Mouse (Mus musculus) limb, embryonic 12.5 days (tissue): ENCODE measurements at regions not wholly inside any gene's neighbourhood (a gene's known extent, or its start where the extent isn't known, plus 50 kb on each side); places are given as distances from the start of the nearest gene placed in this dataset.

Source experiments
- ATAC-seq: fragments of 200-750 bp; cut with Nextera tagmentation; 2 replicates; pipeline ENCODE4 v1.8.0; 2017; ENCODE audit warnings: low read depth, moderate TSS enrichment; ENCODE audit not compliant: insufficient number of reproducible peaks, insufficient read depth, low FRiP score, low TSS enrichment
- H3K27ac ChIP-seq: fragments of 300-500 bp; sonication (generic); 2 replicates; pipeline ENCODE4 v1.5.1; 2016; ENCODE audit warnings: mild to moderate bottlenecking, moderate library complexity
- H3K27me3 ChIP-seq: fragments of 300-500 bp; sonication (generic); 2 replicates; pipeline ENCODE4 v1.6.1; 2016; ENCODE audit warnings: mild to moderate bottlenecking, moderate library complexity
- H3K36me3 ChIP-seq: fragments of 300-500 bp; sonication (generic); 2 replicates; pipeline ENCODE4 v1.6.1; 2016; ENCODE audit warnings: mild to moderate bottlenecking, moderate library complexity
- H3K4me1 ChIP-seq: fragments of 300-500 bp; sonication (generic); replicated peaks from 2 replicates; pipeline ENCODE4 v1.6.1; 2016
- H3K4me2 ChIP-seq: fragments of 300-500 bp; sonication (generic); 2 replicates; pipeline ENCODE4 v1.6.1; 2016; ENCODE audit warnings: mild to moderate bottlenecking, moderate library complexity
- H3K4me3 ChIP-seq: fragments of 300-500 bp; sonication (generic); replicated peaks from 2 replicates; pipeline ENCODE4 v1.5.1; 2016; ENCODE audit warnings: mild to moderate bottlenecking
- H3K9ac ChIP-seq: fragments of 300-500 bp; sonication (generic); replicated peaks from 2 replicates; pipeline ENCODE4 v1.6.1; 2016; ENCODE audit warnings: mild to moderate bottlenecking, moderate library complexity
- H3K9me3 ChIP-seq: fragments of 300-500 bp; sonication (generic); 2 replicates; pipeline ENCODE4 v1.6.1; 2016; ENCODE audit warnings: mild to moderate bottlenecking, moderate library complexity
- whole genome bisulfite sequencing: fragments of 180-500 bp; shearing (Covaris S2); methylation state at CpG from one replicate; pipeline ENCODE4 v1.1.7; 2016; 5-methylcytosine and 5-hydroxymethylcytosine counted together

GRCm38 (mm10) chr12:109718036-109718435, 117.9 kb upstream of the Rtl1 start:
- no peak overlapping the region for H3K4me2 ChIP-seq
- no peaks in the 10 kb centered on the region for H3K27me3 ChIP-seq
- no peaks in the 10 kb centered on the region for H3K4me1 ChIP-seq
- H3K27ac ChIP-seq: no peak overlapping the region
- H3K9me3 ChIP-seq: no peaks in the 10 kb centered on the region
- no peak overlapping the region for H3K9ac ChIP-seq
- no peak overlapping the region for H3K4me3 ChIP-seq
- 92% methylated on average over 9 of the region's 9 CpGs for WGBS
- peaks cover 87% of the 10 kb centered on the region for H3K36me3 ChIP-seq
- ATAC-seq: no peak

GRCm38 (mm10) chr12:109738201-109738600, 138.1 kb upstream of the Rtl1 start:
- Histone ChIP-seq H3K4me2 (no peak overlapping the region), H3K9ac (no peak overlapping the region), H3K4me1 (no peaks in the 10 kb centered on the region), H3K4me3 (no peak overlapping the region), H3K27me3 (no peaks in the 10 kb centered on the region), H3K36me3 (peaks cover 76% of the 10 kb centered on the region), H3K9me3 (no peaks in the 10 kb centered on the region), H3K27ac (no peak overlapping the region)
- no peak for ATAC-seq
- 90% methylated on average over 10 of the region's 10 CpGs for WGBS

GRCm38 (mm10) chr12:109738911-109739310, 138.8 kb upstream of the Rtl1 start:
- 90% methylated on average over 6 of the region's 6 CpGs for WGBS
- Histone ChIP-seq H3K27ac (no peak overlapping the region), H3K9ac (no peak overlapping the region), H3K36me3 (peaks cover 76% of the 10 kb centered on the region), H3K4me3 (no peak overlapping the region), H3K9me3 (no peaks in the 10 kb centered on the region), H3K4me2 (no peak overlapping the region), H3K27me3 (no peaks in the 10 kb centered on the region), H3K4me1 (no peaks in the 10 kb centered on the region)
- ATAC-seq: no peak

GRCm38 (mm10) chr12:109742486-109742885, 142.4 kb upstream of the Rtl1 start:
- no peaks in the 10 kb centered on the region for H3K27me3 ChIP-seq
- H3K4me3 ChIP-seq: no peak overlapping the region
- H3K9ac ChIP-seq: no peak overlapping the region
- H3K27ac ChIP-seq: no peak overlapping the region
- H3K9me3 ChIP-seq: no peaks in the 10 kb centered on the region
- H3K4me1 ChIP-seq: peaks cover 12% of the 10 kb centered on the region
- 92% methylated on average over 11 of the region's 11 CpGs for WGBS
- H3K4me2 ChIP-seq: no peak overlapping the region
- no peak for ATAC-seq
- H3K36me3 ChIP-seq: peaks cover 65% of the 10 kb centered on the region

GRCm38 (mm10) chr12:109743036-109743650, 143.0 kb upstream of the Rtl1 start:
- Histone ChIP-seq H3K27me3 (no peaks in the 10 kb centered on the region), H3K9me3 (no peaks in the 10 kb centered on the region), H3K4me1 (peaks cover 19% of the 10 kb centered on the region), H3K27ac (no peak overlapping the region), H3K4me2 (no peak overlapping the region), H3K4me3 (no peak overlapping the region), H3K36me3 (peaks cover 62% of the 10 kb centered on the region), H3K9ac (no peak overlapping the region)
- WGBS: 93% methylated on average over 24 of the region's 24 CpGs
- ATAC-seq: no peak

- H3K36me3 ChIP-seq: peaks cover 65% of the 10 kb centered on the region
- 86% methylated on average over 4 of the region's 4 CpGs for WGBS
These were observed 144.1 kb upstream of the Rtl1 start for GRCm38 (mm10) chr12:109744186-109744585.

GRCm38 (mm10) chr12:109745731-109746484, 145.8 kb upstream of the Rtl1 start:
- Histone ChIP-seq H3K27ac (no peak overlapping the region), H3K9ac (no peak overlapping the region), H3K36me3 (peaks cover 53% of the 10 kb centered on the region), H3K27me3 (peaks cover 3% of the 10 kb centered on the region; the same call in 1 of the 2 replicates), H3K4me2 (no peak overlapping the region; the same call in 1 of the 2 replicates), H3K4me1 (peaks cover 44% of the 10 kb centered on the region), H3K9me3 (no peaks in the 10 kb centered on the region), H3K4me3 (no peak overlapping the region)
- WGBS: 62% methylated on average over 15 of the region's 15 CpGs
- ATAC-seq: no peak

More at GRCm38 (mm10) chr12:109744186-109744585, 144.1 kb upstream of the Rtl1 start:
- H3K9me3 ChIP-seq: no peaks in the 10 kb centered on the region
- no peak overlapping the region for H3K27ac ChIP-seq
- H3K4me2 ChIP-seq: no peak overlapping the region
- H3K4me1 ChIP-seq: peaks cover 29% of the 10 kb centered on the region
- H3K27me3 ChIP-seq: no peaks in the 10 kb centered on the region
- H3K4me3 ChIP-seq: no peak overlapping the region
- no peak overlapping the region for H3K9ac ChIP-seq
- no peak for ATAC-seq

- Histone ChIP-seq H3K9ac (no peak overlapping the region), H3K9me3 (no peaks in the 10 kb centered on the region), H3K4me1 (peaks cover 44% of the 10 kb centered on the region), H3K27me3 (peaks cover 4% of the 10 kb centered on the region; the same call in 1 of the 2 replicates), H3K27ac (no peak overlapping the region), H3K36me3 (peaks cover 45% of the 10 kb centered on the region), H3K4me3 (no peak overlapping the region), H3K4me2 (no peak overlapping the region)
- no peak for ATAC-seq
- 67% methylated on average over 5 of the region's 5 CpGs for WGBS
These were observed 147.1 kb upstream of the Rtl1 start for GRCm38 (mm10) chr12:109747201-109747600.

GRCm38 (mm10) chr12:109747776-109748175, 147.6 kb upstream of the Rtl1 start:
- WGBS: 63% methylated on average over 13 of the region's 13 CpGs
- peaks cover 44% of the 10 kb centered on the region for H3K4me1 ChIP-seq

GRCm38 (mm10) chr12:109748326-109749059, 148.4 kb upstream of the Rtl1 start:
- H3K4me1 ChIP-seq: peaks cover 44% of the 10 kb centered on the region
- H3K4me3 ChIP-seq: no peak overlapping the region
- H3K27ac ChIP-seq: peak overlapping the region; percentile 84
- ATAC-seq: no peak
- H3K27me3 ChIP-seq: peaks cover 4% of the 10 kb centered on the region; the same call in 1 of the 2 replicates
- H3K4me2 ChIP-seq: no peak overlapping the region
- H3K9ac ChIP-seq: no peak overlapping the region
- peaks cover 33% of the 10 kb centered on the region for H3K36me3 ChIP-seq
- WGBS: 70% methylated on average over 12 of the region's 12 CpGs
- no peaks in the 10 kb centered on the region for H3K9me3 ChIP-seq

More at GRCm38 (mm10) chr12:109747776-109748175, 147.6 kb upstream of the Rtl1 start:
- ATAC-seq: no peak
- H3K9me3 ChIP-seq: no peaks in the 10 kb centered on the region
- no peak overlapping the region for H3K9ac ChIP-seq
- no peak overlapping the region for H3K4me2 ChIP-seq
- H3K4me3 ChIP-seq: no peak overlapping the region
- no peak overlapping the region for H3K27ac ChIP-seq
- H3K27me3 ChIP-seq: peaks cover 4% of the 10 kb centered on the region; the same call in 1 of the 2 replicates
- peaks cover 40% of the 10 kb centered on the region for H3K36me3 ChIP-seq

GRCm38 (mm10) chr12:109749256-109749655, 149.1 kb upstream of the Rtl1 start:
- no peaks in the 10 kb centered on the region for H3K9me3 ChIP-seq
- H3K4me2 ChIP-seq: peak overlapping the region; percentile 49
- ATAC-seq: peak; percentile 16; the same call in 1 of the 2 replicates
- H3K27ac ChIP-seq: peak overlapping the region; percentile 84
- peak overlapping the region; percentile 24 for H3K4me3 ChIP-seq
- peaks cover 6% of the 10 kb centered on the region; the same call in 1 of the 2 replicates for H3K27me3 ChIP-seq
- H3K4me1 ChIP-seq: peaks cover 44% of the 10 kb centered on the region
- 8% methylated on average over 2 of the region's 2 CpGs for WGBS
- H3K36me3 ChIP-seq: peaks cover 25% of the 10 kb centered on the region
- no peak overlapping the region for H3K9ac ChIP-seq
